Mouse (Mus musculus) kidney, postnatal 10 days (tissue): ENCODE measurements at regions not wholly inside any gene's neighbourhood (a gene's known extent, or its start where the extent isn't known, plus 50 kb on each side); places are given as distances from the start of the nearest gene placed in this dataset.
A peak's percentile ranks its signal among the peaks of the same experiment; 100 is the strongest.
"Not testable (repeated sequence)": the region's sequence is repeated elsewhere in the genome, so short reads cannot be mapped to it uniquely, and the experiment has no call there.

ENCODE experiments used
- DNase-seq: peaks from one replicate; pipeline ENCODE4 v3.0.0; 2021; ENCODE audit warnings: mixed read lengths

GRCm38 (mm10) chr9:113162897-113163874 is 544.9 kb downstream of the Pdcd6ip start:
- no peak for DNase-seq

GRCm38 (mm10) chr9:113160011-113160410 is 548.0 kb downstream of the Pdcd6ip start:
- no peak for DNase-seq

- no peak for DNase-seq
These were observed 550.0 kb downstream of the Pdcd6ip start for GRCm38 (mm10) chr9:113158080-113158479.

GRCm38 (mm10) chr9:113157474-113158076 is 550.5 kb downstream of the Pdcd6ip start:
- DNase-seq = no peak

GRCm38 (mm10) chr9:113156707-113157106 is 551.4 kb downstream of the Pdcd6ip start:
- DNase-seq = no peak

GRCm38 (mm10) chr9:113149084-113149483 is 559.0 kb downstream of the Pdcd6ip start:
- no peak for DNase-seq

GRCm38 (mm10) chr9:113146571-113146970 is 561.5 kb downstream of the Pdcd6ip start:
- no peak for DNase-seq

GRCm38 (mm10) chr9:113145036-113145435 is 563.0 kb downstream of the Pdcd6ip start:
- no peak for DNase-seq

GRCm38 (mm10) chr9:113134611-113135010 is 573.4 kb downstream of the Pdcd6ip start:
- DNase-seq = no peak

GRCm38 (mm10) chr9:113123004-113123692 is 584.9 kb downstream of the Pdcd6ip start:
- DNase-seq = no peak

GRCm38 (mm10) chr9:113122253-113122749 is 585.8 kb downstream of the Pdcd6ip start:
- peak; percentile 5 for DNase-seq

GRCm38 (mm10) chr9:113120385-113120784 is 587.7 kb downstream of the Pdcd6ip start:
- DNase-seq = no peak

GRCm38 (mm10) chr9:113119721-113120120 is 588.3 kb downstream of the Pdcd6ip start:
- no peak for DNase-seq

GRCm38 (mm10) chr9:113115576-113115975 is 592.5 kb downstream of the Pdcd6ip start:
- DNase-seq = no peak

- DNase-seq = no peak
These were observed 595.3 kb downstream of the Pdcd6ip start for GRCm38 (mm10) chr9:113112753-113113152.

- no peak for DNase-seq
These were observed 606.3 kb downstream of the Pdcd6ip start for GRCm38 (mm10) chr9:113101733-113102132.

- DNase-seq = no peak
These were observed 607.4 kb downstream of the Pdcd6ip start for GRCm38 (mm10) chr9:113100641-113101040.

GRCm38 (mm10) chr9:113095421-113095820 is 612.6 kb downstream of the Pdcd6ip start:
- DNase-seq = not testable (repeated sequence)

GRCm38 (mm10) chr9:113093863-113094390 is 614.1 kb downstream of the Pdcd6ip start:
- no peak for DNase-seq

GRCm38 (mm10) chr9:113091881-113092280 is 616.2 kb downstream of the Pdcd6ip start:
- DNase-seq = no peak

- no peak for DNase-seq
These were observed 620.3 kb downstream of the Pdcd6ip start for GRCm38 (mm10) chr9:113087786-113088185.

- no peak for DNase-seq
These were observed 622.7 kb downstream of the Pdcd6ip start for GRCm38 (mm10) chr9:113085281-113085810.

GRCm38 (mm10) chr9:113074866-113075265 is 633.2 kb downstream of the Pdcd6ip start:
- DNase-seq = no peak
